In genomic region chr10:43252324-43252723, GRCm38 (mm10) we compare ENCODE assay signal across 15 mouse cellular contexts. TPM values are rescaled to one million over a fixed set of nuclear protein-coding genes. Genes with fewer than 3 reads are reported as not detected.
DNase-seq lines count a peak whose midpoint lies in the region; ATAC-seq lines count a peak whose summit lies in the region.
"Had no signal": no experiment of that assay in that cellular context is flagged by ENCODE, and none has a peak within 500 bp of the region (broad histone marks: within the 10 kb centered on the region; RNA-seq: fewer than 3 reads in every experiment).

No protein-coding gene starts in this region.

- no peak overlapping the region for H3K9ac ChIP-seq in heart, embryonic 12.5 days
- H3K9ac ChIP-seq in kidney, embryonic 16.5 days (replicated peaks; ENCODE audit: low read length) = no peak overlapping the region
- H3K9ac ChIP-seq in kidney, embryonic 14.5 days (ENCODE audit: low read depth, low read length) = no peak overlapping the region
- no peak overlapping the region for H3K9ac ChIP-seq in intestine, embryonic 15.5 days
- H3K9ac ChIP-seq: limb, embryonic 12.5 days had no signal

- H3K4me2 ChIP-seq in heart, embryonic 12.5 days = 0 out of 2 replicates have a peak overlapping the region, but pooled peaks have one; percentile 30
- no peak overlapping the region for H3K4me2 ChIP-seq in kidney, embryonic 16.5 days (replicated peaks; ENCODE audit: low read depth, low read length)
- H3K4me2 ChIP-seq in kidney, embryonic 14.5 days (replicated peaks; ENCODE audit: low read depth, low read length) = no peak overlapping the region
- 0 out of 2 replicates have a peak overlapping the region, but pooled peaks have one; percentile 3 for H3K4me2 ChIP-seq in intestine, embryonic 15.5 days (replicated peaks)
- H3K4me2 ChIP-seq: limb, embryonic 12.5 days had no signal

- no peaks in the 10 kb centered on the region for H3K9me3 ChIP-seq in heart, embryonic 12.5 days (replicated peaks)
- no peaks in the 10 kb centered on the region for H3K9me3 ChIP-seq in kidney, embryonic 16.5 days (ENCODE audit: low read length)
- no peaks in the 10 kb centered on the region for H3K9me3 ChIP-seq in kidney, embryonic 14.5 days (ENCODE audit: control insufficient read depth, low read length)
- H3K9me3 ChIP-seq in intestine, embryonic 15.5 days = no peaks in the 10 kb centered on the region
- H3K9me3 ChIP-seq: limb, embryonic 12.5 days had no signal

- ATAC-seq in heart, embryonic 12.5 days (ENCODE audit: insufficient number of reproducible peaks, low FRiP score) = peak; percentile 67; the same call in 1 of the 2 replicates
- peak; percentile 35; the same call in 1 of the 2 replicates for ATAC-seq in kidney, embryonic 16.5 days (ENCODE audit: low FRiP score, low TSS enrichment)
- ATAC-seq in kidney, embryonic 14.5 days (ENCODE audit: low FRiP score, low TSS enrichment) = no peak
- peak; percentile 65 for ATAC-seq in intestine, embryonic 15.5 days
- no peak for ATAC-seq in inflammation-experienced regulatory T-cells, adult 6 months

- DNase-seq in heart, postnatal 25 days (ENCODE audit: low spot score) = no peak
- DNase-seq in 3T3-L1 (ENCODE audit: low read depth, low spot score) = peak; percentile 51
- no peak for DNase-seq in urinary bladder, postnatal 14 days (ENCODE audit: low spot score)
- DNase-seq: adrenal gland, postnatal 10 days; layer of hippocampus, postnatal 36 days; lung, adult 18-20 months; right cerebral cortex, postnatal 14 days; thymus, postnatal 4 days had no signal

- H3K27me3 ChIP-seq in heart, embryonic 12.5 days (replicated peaks) = no peaks in the 10 kb centered on the region
- no peaks in the 10 kb centered on the region for H3K27me3 ChIP-seq in kidney, embryonic 16.5 days (ENCODE audit: insufficient read depth, low read length)
- no peaks in the 10 kb centered on the region for H3K27me3 ChIP-seq in kidney, embryonic 14.5 days (ENCODE audit: control insufficient read depth, insufficient read depth, low read length)
- no peaks in the 10 kb centered on the region for H3K27me3 ChIP-seq in intestine, embryonic 15.5 days (replicated peaks)
- H3K27me3 ChIP-seq: limb, embryonic 12.5 days had no signal

- no peak overlapping the region for H3K4me3 ChIP-seq in heart, embryonic 12.5 days
- H3K4me3 ChIP-seq in kidney, embryonic 16.5 days (ENCODE audit: low read length) = no peak overlapping the region
- no peak overlapping the region for H3K4me3 ChIP-seq in kidney, embryonic 14.5 days (ENCODE audit: low read length)
- no peak overlapping the region for H3K4me3 ChIP-seq in intestine, embryonic 15.5 days (replicated peaks)
- H3K4me3 ChIP-seq: erythroblast, embryonic 14.5 days; limb, embryonic 12.5 days had no signal

- no peaks in the 10 kb centered on the region for H3K36me3 ChIP-seq in heart, embryonic 12.5 days
- H3K36me3 ChIP-seq in kidney, embryonic 16.5 days (ENCODE audit: insufficient read depth, low read length) = no peaks in the 10 kb centered on the region
- H3K36me3 ChIP-seq in kidney, embryonic 14.5 days (ENCODE audit: control insufficient read depth, insufficient read depth, low read length) = no peaks in the 10 kb centered on the region
- no peaks in the 10 kb centered on the region for H3K36me3 ChIP-seq in intestine, embryonic 15.5 days
- H3K36me3 ChIP-seq: limb, embryonic 12.5 days had no signal

- intact Hi-C loops in heart, postnatal 25 days (cut with DNase I) = no loop called here

- H3K4me1 ChIP-seq in heart, embryonic 12.5 days (replicated peaks) = peaks cover 18% of the 10 kb centered on the region
- peaks cover 3% of the 10 kb centered on the region; the same call in 1 of the 2 replicates for H3K4me1 ChIP-seq in kidney, embryonic 16.5 days (ENCODE audit: insufficient read depth, low read length)
- H3K4me1 ChIP-seq in kidney, embryonic 14.5 days (ENCODE audit: control insufficient read depth, insufficient read depth, low read length) = peaks cover 6% of the 10 kb centered on the region; the same call in 1 of the 2 replicates
- peaks cover 7% of the 10 kb centered on the region for H3K4me1 ChIP-seq in intestine, embryonic 15.5 days (replicated peaks)

- WGBS in heart, embryonic 12.5 days = 36% methylated on average over 4 of the region's 4 CpGs
- 35% methylated on average over 4 of the region's 4 CpGs for WGBS in kidney, embryonic 16.5 days
- 42% methylated on average over 4 of the region's 4 CpGs for WGBS in kidney, embryonic 14.5 days
- WGBS in intestine, embryonic 15.5 days = 20% methylated on average over 4 of the region's 4 CpGs

- H3K27ac ChIP-seq in heart, embryonic 12.5 days (ENCODE audit: poor library complexity, severe bottlenecking) = 0 out of 2 replicates have a peak overlapping the region, but pooled peaks have one; percentile 7
- H3K27ac ChIP-seq in kidney, embryonic 16.5 days (ENCODE audit: low read length) = 0 out of 2 replicates have a peak overlapping the region, but pooled peaks have one; percentile 39
- no peak overlapping the region for H3K27ac ChIP-seq in kidney, embryonic 14.5 days (ENCODE audit: low read depth, low read length)
- H3K27ac ChIP-seq in intestine, embryonic 15.5 days = no peak overlapping the region
- H3K27ac ChIP-seq: limb, embryonic 12.5 days had no signal

RNA-seq across cellular contexts. Expression of gene Pdss2, which starts 31.0 kb away (rescaled TPM):
- polyA plus RNA-seq in heart, embryonic 12.5 days (2016; fragmentation: Nextera tagmentation; extraction: Ambion mirVana) = 12.2 and 12.3 TPM in 2 replicates
- 10 to 100 TPM; 31.4 to 32.7 TPM for total RNA-seq in heart, postnatal 25 days (2021)
- 16.4 and 18.0 TPM in 2 replicates for polyA plus RNA-seq in kidney, embryonic 16.5 days (2015; fragmentation: Nextera tagmentation; extraction: Ambion mirVana)
- polyA plus RNA-seq in kidney, embryonic 14.5 days (2014; fragmentation: Nextera tagmentation; extraction: Ambion mirVana) = 12.5 and 17.6 TPM in 2 replicates
- polyA plus RNA-seq in intestine, embryonic 15.5 days (2015; fragmentation: Nextera tagmentation; extraction: Ambion mirVana) = 14.8 and 17.2 TPM in 2 replicates
- 10 to 100 TPM in 1 of 3 experiments, 1 to 10 TPM in 2; 7.2 to 10.9 (median 9.5) TPM for polyA plus RNA-seq in inflammation-experienced regulatory T-cells, adult 6 months (2017; shearing (Covaris generic))

Comparison
In these comparisons a context has a peak if more than half of its experiments do, and no peak if none do; other contexts are left out.
1. ATAC-seq: peak in heart, embryonic 12.5 days (single experiment), kidney, embryonic 16.5 days (single experiment) and intestine, embryonic 15.5 days (single experiment); none in kidney, embryonic 14.5 days (single experiment) and inflammation-experienced regulatory T-cells, adult 6 months (single experiment).
2. H3K27ac ChIP-seq: peak in heart, embryonic 12.5 days (single experiment) and kidney, embryonic 16.5 days (single experiment); none in kidney, embryonic 14.5 days (single experiment) and intestine, embryonic 15.5 days (single experiment).
3. H3K4me2 ChIP-seq: peak in heart, embryonic 12.5 days (single experiment) and intestine, embryonic 15.5 days (single experiment); none in kidney, embryonic 16.5 days (single experiment) and kidney, embryonic 14.5 days (single experiment).